7 mouse cellular contexts compared by ENCODE assay signal in the genomic region with DNA sequence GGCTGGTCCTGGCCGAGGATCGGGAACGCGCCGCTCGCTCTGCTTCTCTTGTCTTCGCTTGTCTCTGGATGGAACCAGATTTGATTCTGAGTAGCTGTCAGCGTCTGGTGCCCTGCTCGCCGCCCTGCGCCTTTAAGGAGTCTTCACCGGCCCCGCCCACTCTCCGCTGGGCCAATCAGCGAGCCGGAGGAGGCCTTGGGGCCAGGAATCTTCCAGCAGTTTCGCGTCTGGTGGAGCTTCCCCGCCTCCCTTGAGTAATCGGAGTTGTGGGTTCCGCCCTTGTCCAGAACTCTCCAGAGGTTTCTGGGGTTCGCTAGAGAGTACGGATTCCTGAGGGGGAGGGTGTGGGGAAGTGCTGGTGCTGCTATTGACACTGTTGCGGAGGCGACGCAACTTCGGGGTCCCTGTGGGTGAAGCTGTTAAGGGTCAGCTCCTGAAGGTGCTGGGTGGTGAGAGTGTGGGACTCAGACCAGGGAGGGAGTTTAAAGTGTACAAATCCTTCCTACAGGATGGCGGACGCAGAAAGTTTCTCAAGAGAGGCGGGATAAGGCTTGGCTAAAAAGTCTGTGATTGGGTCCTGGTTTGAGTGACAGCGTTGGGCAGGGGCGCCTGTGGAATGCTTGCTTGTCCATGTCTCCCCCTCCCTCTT. TPM values are rescaled to one million over a fixed set of nuclear protein-coding genes. Genes with fewer than 3 reads are reported as not detected.
DNase-seq lines count a peak whose midpoint lies in the region; ATAC-seq and TF ChIP-seq lines count a peak whose summit lies in the region.
"Not testable (repeated sequence)": the region's sequence is repeated elsewhere in the genome, so short reads cannot be mapped to it uniquely, and the experiment has no call there.

A gene (minus strand): TSS at position 109 of the 649 bp plus-strand sequence.

- peak within 1 kb of the TSS; percentile 60 for H3K4me2 ChIP-seq in limb, embryonic 11.5 days (ENCODE audit: low read depth, severe bottlenecking)
- H3K4me2 ChIP-seq in midbrain, embryonic 12.5 days (replicated peaks) = peak within 1 kb of the TSS; percentile 80

- peak within 1 kb of the TSS; percentile 77 for H3K4me3 ChIP-seq in embryonic fibroblast, embryonic 13.5 days (ENCODE audit: insufficient read depth, low read length)
- H3K4me3 ChIP-seq in limb, embryonic 11.5 days (ENCODE audit: low read depth, low read length) = peak within 1 kb of the TSS; percentile 48
- peak within 1 kb of the TSS; percentile 49 for H3K4me3 ChIP-seq in midbrain, embryonic 12.5 days
- peak within 1 kb of the TSS; percentile 77 for H3K4me3 ChIP-seq in small intestine, adult 2 months (ENCODE audit: low read depth, low read length)

- H3K4me1 ChIP-seq in embryonic fibroblast, embryonic 13.5 days (ENCODE audit: control insufficient read depth, insufficient read depth, low read length); limb, embryonic 11.5 days (ENCODE audit: control insufficient read depth, insufficient read depth, low read length); small intestine, adult 2 months (ENCODE audit: control insufficient read depth, insufficient read depth, insufficient read length, low read length): not testable (repeated sequence)
- peaks cover 11% of the 10 kb centered on the region for H3K4me1 ChIP-seq in midbrain, embryonic 12.5 days

- peak within 1 kb of the TSS; percentile 59; the same call in 1 of the 2 replicates for H3K9ac ChIP-seq in limb, embryonic 11.5 days (ENCODE audit: low read length)
- H3K9ac ChIP-seq in midbrain, embryonic 12.5 days (replicated peaks) = peak within 1 kb of the TSS; percentile 66

- H3K36me3 ChIP-seq in limb, embryonic 11.5 days (ENCODE audit: control insufficient read depth, insufficient read depth, low read length); midbrain, embryonic 12.5 days; small intestine, adult 2 months (ENCODE audit: control insufficient read depth, insufficient read depth, low read length): not testable (repeated sequence)

- not testable (repeated sequence) for H3K27me3 ChIP-seq in limb, embryonic 11.5 days (ENCODE audit: control insufficient read depth, insufficient read depth, low read length); small intestine, adult 2 months (ENCODE audit: control insufficient read depth, insufficient read depth, low read length)
- peaks cover 60% of the 10 kb centered on the region for H3K27me3 ChIP-seq in midbrain, embryonic 12.5 days

- DNase-seq in adrenal gland, postnatal 36 days = peak; percentile 84 to 88
- DNase-seq in heart, adult 8-10 months (ENCODE audit: low spot score) = peak; percentile 96
- DNase-seq in kidney, adult 8-10 months = peak; percentile 88 to 92
- DNase-seq in limb, embryonic 11.5 days (ENCODE audit: low spot score) = peak; percentile 85

- H3K9me3 ChIP-seq in limb, embryonic 11.5 days (ENCODE audit: control insufficient read depth, low read length); midbrain, embryonic 12.5 days: not testable (repeated sequence)

- under 1% methylated on average over 29 of the region's 32 CpGs for WGBS in limb, embryonic 11.5 days
- WGBS in midbrain, embryonic 12.5 days = under 1% methylated on average over 29 of the region's 32 CpGs
- 1% methylated on average over 32 of the region's 32 CpGs for WGBS in small intestine, adult 2 months

- H3K27ac ChIP-seq in embryonic fibroblast, embryonic 13.5 days (ENCODE audit: insufficient read depth, low read length) = peak within 1 kb of the TSS; percentile 98
- H3K27ac ChIP-seq in limb, embryonic 11.5 days (replicated peaks; ENCODE audit: low read depth, low read length) = 0 out of 2 replicates have a peak within 1 kb of the TSS, but pooled peaks have one; percentile 65
- H3K27ac ChIP-seq in midbrain, embryonic 12.5 days (replicated peaks) = peak within 1 kb of the TSS; percentile 75
- peak within 1 kb of the TSS; percentile 96 for H3K27ac ChIP-seq in small intestine, adult 2 months (ENCODE audit: insufficient read depth, low read depth, low read length)

- peak; percentile 90 for ATAC-seq in limb, embryonic 11.5 days (ENCODE audit: insufficient number of reproducible peaks, low FRiP score, low TSS enrichment, low read depth)
- peak; percentile 92 for ATAC-seq in midbrain, embryonic 12.5 days (ENCODE audit: low FRiP score, low read depth)

- TF ChIP-seq CTCF in embryonic fibroblast, embryonic 13.5 days (IDR thresholded peaks at IDR 0.05; ENCODE audit: borderline replicate concordance, insufficient read depth, low read length); small intestine, adult 2 months (IDR thresholded peaks at IDR 0.05; ENCODE audit: extremely low read depth, insufficient read length, insufficient replicate concordance, low read depth, low read length): not testable (repeated sequence)

- peak; percentile 78 for TF ChIP-seq POLR2A in embryonic fibroblast, embryonic 13.5 days (IDR thresholded peaks at IDR 0.05; ENCODE audit: low read depth, low read length)
- peak; percentile 75; the same call in 1 of the 2 replicates for TF ChIP-seq POLR2A in small intestine, adult 2 months (IDR thresholded peaks at IDR 0.05; ENCODE audit: low read depth, low read length)

RNA-seq across cellular contexts. Expression of the gene that starts here (rescaled TPM):
- 100 to 1,000 TPM in 1 of 2 experiments, 10 to 100 TPM in 1; 80.1 to 206 TPM for total RNA-seq in adrenal gland, postnatal 36 days (2021)
- polyA plus RNA-seq in embryonic fibroblast, embryonic 13.5 days (2011; ENCODE audit: insufficient read length, low read depth, missing spikeins) = 20.9 and 36.6 TPM in 2 replicates
- 1 to 10 TPM; 1.4 to 5.5 (median 2.6) TPM for total RNA-seq in heart, adult 8-10 months (2022)
- polyA plus RNA-seq in limb, embryonic 11.5 days (2014; fragmentation: Nextera tagmentation; extraction: Ambion mirVana) = 0.43 and 0.44 TPM in 2 replicates
- polyA plus RNA-seq in midbrain, embryonic 12.5 days (2016; fragmentation: Nextera tagmentation; extraction: Ambion mirVana) = 0.22 TPM in 1 of 2 replicates, not detected in the other
- polyA plus RNA-seq in small intestine, adult 2 months (2012; rRNA removed) = 17.1 and 19.8 TPM in 2 replicates

Comparison
In these comparisons a context has a peak if more than half of its experiments do, and no peak if none do; other contexts are left out.
1. Peak in every context shown above with its lines: DNase-seq, ATAC-seq, H3K4me3 ChIP-seq and H3K27ac ChIP-seq.
2. RNA of the gene that starts here (total RNA-seq): 80.1 to 206 TPM in adrenal gland, postnatal 36 days; 1.4 to 5.5 TPM in heart, adult 8-10 months; every median in the first group is over 10 times any median in the second.
3. RNA of the gene that starts here (polyA plus RNA-seq): 20.9 to 36.6 TPM in embryonic fibroblast, embryonic 13.5 days and 17.1 to 19.8 TPM in small intestine, adult 2 months; 0.43 to 0.44 TPM in limb, embryonic 11.5 days and 0.22 TPM in midbrain, embryonic 12.5 days; every median in the first group is over 10 times any median in the second.
4. Peak in DNase-seq, ATAC-seq, H3K4me3 ChIP-seq, H3K27ac ChIP-seq, H3K9ac ChIP-seq and H3K4me2 ChIP-seq in limb, embryonic 11.5 days; RNA of the gene not detected or under 1 TPM.
5. Peak in ATAC-seq, H3K4me3 ChIP-seq, H3K27ac ChIP-seq, H3K9ac ChIP-seq and H3K4me2 ChIP-seq in midbrain, embryonic 12.5 days; RNA of the gene not detected or under 1 TPM.